Mouse (Mus musculus) G1E (cell line): ENCODE measurements around the gene Hoxa7.

Source experiments
- CTCF ChIP-seq: IDR thresholded peaks from 2 replicates; pipeline ENCODE4 v1.5.1; 2012; ENCODE audit warnings: low read depth, low read length, inconsistent platforms, mixed read lengths
- GATA1 ChIP-seq: IDR thresholded peaks from 2 replicates; pipeline ENCODE4 v1.6.1; 2012; ENCODE audit warnings: borderline replicate concordance, low read length, inconsistent platforms, mixed read lengths
- GATA2 ChIP-seq: IDR thresholded peaks from 2 replicates; pipeline ENCODE4 v1.6.1; 2012; ENCODE audit warnings: low read depth, low read length, inconsistent platforms, borderline replicate concordance
- POLR2AphosphoS5 ChIP-seq: IDR thresholded peaks from 2 replicates; pipeline ENCODE4 v1.6.1; 2012; ENCODE audit warnings: low read depth, low read length, inconsistent platforms; ENCODE audit not compliant: insufficient replicate concordance
- TAL1 ChIP-seq: conservative IDR thresholded peaks from 2 replicates; pipeline ENCODE4 v1.6.1; 2012; ENCODE audit warnings: low read depth, low read length, inconsistent platforms, mixed read lengths

GRCm38 (mm10) chr6:52171331-52171730 is 50.3 kb downstream of the Hoxa7 start:
- no peak for TF ChIP-seq GATA1
- TF ChIP-seq CTCF = no peak
- no peak for TF ChIP-seq GATA2
- TF ChIP-seq TAL1 = no peak
- TF ChIP-seq POLR2AphosphoS5 = no peak
